In the genomic region with DNA sequence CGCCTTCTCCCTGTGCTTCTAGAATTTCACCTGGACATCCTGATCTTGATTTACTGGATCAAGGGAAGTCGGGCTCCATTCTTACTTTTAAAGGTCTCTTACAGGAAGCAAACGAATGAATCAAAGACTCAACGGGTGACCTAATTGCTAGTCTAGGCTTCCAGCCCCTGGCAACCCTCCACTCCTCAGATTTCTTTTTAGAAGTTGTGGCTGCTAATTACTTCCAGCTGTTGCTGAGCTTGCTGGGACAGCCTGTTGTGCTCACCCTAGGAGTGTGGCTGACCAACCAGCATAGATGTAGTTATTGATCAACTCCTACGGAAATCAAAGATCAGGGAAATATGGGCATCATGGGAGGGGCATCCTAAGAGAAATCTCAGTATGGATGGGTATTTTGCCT, we compare ENCODE assay signal across 13 mouse cellular contexts. TPM values are rescaled to one million over a fixed set of nuclear protein-coding genes. Genes with fewer than 3 reads are reported as not detected.
A peak's percentile ranks its signal among the peaks of the same experiment; 100 is the strongest.
DNase-seq lines count a peak whose midpoint lies in the region; ATAC-seq and TF ChIP-seq lines count a peak whose summit lies in the region.
"Had no signal": no experiment of that assay in that cellular context is flagged by ENCODE, and none has a peak within 500 bp of the region (broad histone marks: within the 10 kb centered on the region; RNA-seq: fewer than 3 reads in every experiment).

No protein-coding gene starts in this region.

- intact Hi-C loops in heart, postnatal 14 days (cut with DNase I), result no loop called here

- ATAC-seq in embryonic facial prominence, embryonic 14.5 days (ENCODE audit: low read depth), result 0 out of 2 replicates have a peak, but pooled peaks have one; percentile 41
- ATAC-seq in cerebellum, adult (ENCODE audit: insufficient number of reproducible peaks, low FRiP score, low TSS enrichment), result no peak
- no peak for ATAC-seq in forebrain, postnatal 0 days
- ATAC-seq: liver, embryonic 12.5 days had no signal

- H3K4me3 ChIP-seq in embryonic facial prominence, embryonic 14.5 days (ENCODE audit: low read depth, low read length), result no peak overlapping the region
- H3K4me3 ChIP-seq in myocyte, result no peak overlapping the region
- no peak overlapping the region for H3K4me3 ChIP-seq in forebrain, postnatal 0 days (ENCODE audit: low read depth, low read length)
- H3K4me3 ChIP-seq: liver, embryonic 12.5 days; midbrain, embryonic 10.5 days had no signal

- H3K9ac ChIP-seq in embryonic facial prominence, embryonic 14.5 days (ENCODE audit: low read depth, low read length), result no peak overlapping the region
- no peak overlapping the region for H3K9ac ChIP-seq in forebrain, postnatal 0 days
- H3K9ac ChIP-seq: liver, embryonic 12.5 days had no signal

- TF ChIP-seq POLR2A in myocyte (IDR thresholded peaks at IDR 0.05; ENCODE audit: insufficient read length, low read depth), result no peak

- no peak overlapping the region for H3K4me2 ChIP-seq in embryonic facial prominence, embryonic 14.5 days (ENCODE audit: low read depth, low read length)
- peak overlapping the region; percentile 26 for H3K4me2 ChIP-seq in myocyte (ENCODE audit: low read depth)
- H3K4me2 ChIP-seq in forebrain, postnatal 0 days (ENCODE audit: low read depth), result no peak overlapping the region
- H3K4me2 ChIP-seq: liver, embryonic 12.5 days had no signal

- H3ac ChIP-seq in myocyte (ENCODE audit: control insufficient read depth, insufficient read length), result no peak overlapping the region

- DNase-seq in right cerebral cortex, postnatal 10 days (ENCODE audit: low spot score in 2 of 2), result peak; percentile 24 to 31
- DNase-seq in right cerebral cortex, postnatal 25 days, result no peak
- DNase-seq in embryonic facial prominence, embryonic 14.5 days (ENCODE audit: low spot score), result peak; percentile 81
- DNase-seq in heart, postnatal 14 days, result peak; percentile 62 to 65
- DNase-seq in forebrain, postnatal 0 days, result no peak
- DNase-seq in spleen, postnatal 10 days (ENCODE audit: low spot score in 2 of 2), result no peak
- DNase-seq: adrenal gland, postnatal 14 days; cerebellum, adult 2 months; layer of hippocampus, adult 9-11 months had no signal

- H3K9me3 ChIP-seq in embryonic facial prominence, embryonic 14.5 days (ENCODE audit: control insufficient read depth, low read length), result no peaks in the 10 kb centered on the region
- H3K9me3 ChIP-seq in forebrain, postnatal 0 days (ENCODE audit: low read length), result no peaks in the 10 kb centered on the region
- H3K9me3 ChIP-seq: liver, embryonic 12.5 days had no signal

- no peaks in the 10 kb centered on the region for H3K4me1 ChIP-seq in embryonic facial prominence, embryonic 14.5 days (ENCODE audit: control insufficient read depth, insufficient read depth, low read length)
- no peaks in the 10 kb centered on the region for H3K4me1 ChIP-seq in forebrain, postnatal 0 days (ENCODE audit: insufficient read depth)
- H3K4me1 ChIP-seq: liver, embryonic 12.5 days; midbrain, embryonic 10.5 days had no signal

- TF ChIP-seq CTCF in forebrain, postnatal 0 days (IDR thresholded peaks at IDR 0.05; ENCODE audit: low read depth), result no peak

- H3K36me3 ChIP-seq in embryonic facial prominence, embryonic 14.5 days (ENCODE audit: control insufficient read depth, insufficient read depth, low read length), result no peaks in the 10 kb centered on the region
- H3K36me3 ChIP-seq in myocyte (ENCODE audit: control insufficient read depth, insufficient read depth), result no peaks in the 10 kb centered on the region
- H3K36me3 ChIP-seq in forebrain, postnatal 0 days (ENCODE audit: insufficient read depth), result no peaks in the 10 kb centered on the region
- H3K36me3 ChIP-seq: liver, embryonic 12.5 days; midbrain, embryonic 10.5 days had no signal

- 33% methylated on average over 5 of the region's 5 CpGs for WGBS in embryonic facial prominence, embryonic 14.5 days
- 72% methylated on average over 5 of the region's 5 CpGs for WGBS in forebrain, postnatal 0 days

- H3K27ac ChIP-seq in embryonic facial prominence, embryonic 14.5 days (replicated peaks; ENCODE audit: low read depth, low read length), result no peak overlapping the region
- H3K27ac ChIP-seq in forebrain, postnatal 0 days (ENCODE audit: low read depth, low read length), result no peak overlapping the region
- H3K27ac ChIP-seq: liver, embryonic 12.5 days; midbrain, embryonic 10.5 days had no signal

- H3K79me2 ChIP-seq in myocyte (ENCODE audit: control insufficient read depth, insufficient read depth), result no peaks in the 10 kb centered on the region

- H3K27me3 ChIP-seq in embryonic facial prominence, embryonic 14.5 days (replicated peaks; ENCODE audit: control insufficient read depth, insufficient read depth, low read length), result no peaks in the 10 kb centered on the region
- no peaks in the 10 kb centered on the region for H3K27me3 ChIP-seq in myocyte (ENCODE audit: control insufficient read depth, insufficient read depth, insufficient read length)
- H3K27me3 ChIP-seq in forebrain, postnatal 0 days (ENCODE audit: insufficient read depth, low read length), result no peaks in the 10 kb centered on the region
- H3K27me3 ChIP-seq: liver, embryonic 12.5 days had no signal

TF ChIP-seq in myocyte, 11 proteins besides CTCF, POLR2A, EP300 and RAD21:
- TF ChIP-seq POLR2AphosphoS2 (IDR thresholded peaks at IDR 0.05; ENCODE audit: insufficient read length, low read depth) (no peak), TCF12 (IDR thresholded peaks at IDR 0.05; ENCODE audit: insufficient read depth, poor library complexity, severe bottlenecking) (peak; percentile 27)

RNA-seq across cellular contexts. Expression of gene Prg4, which starts 14.7 kb away (rescaled TPM):
- 2.0 and 2.1 TPM in 2 replicates for polyA plus RNA-seq in embryonic facial prominence, embryonic 14.5 days (2014; fragmentation: Nextera tagmentation; extraction: Ambion mirVana)
- total RNA-seq in heart, postnatal 14 days (2021), result 10 to 100 TPM; 15.1 to 16.7 TPM
- polyA plus RNA-seq in myocyte (2012; fragmentation: generic; extraction: Trizol), result 5.1 TPM
- 0.23 and 1.00 TPM in 2 replicates for total RNA-seq in forebrain, postnatal 0 days (2014; rRNA removed)
- polyA plus RNA-seq in forebrain, postnatal 0 days (2015; fragmentation: Nextera tagmentation; extraction: Ambion mirVana), result 0.39 and 0.96 TPM in 2 replicates

Comparison
In these comparisons a context has a peak if more than half of its experiments do, and no peak if none do; other contexts are left out.
1. DNase-seq: peak in right cerebral cortex, postnatal 10 days (2 of 2), embryonic facial prominence, embryonic 14.5 days (single experiment) and heart, postnatal 14 days (2 of 2); none in right cerebral cortex, postnatal 25 days (single experiment), forebrain, postnatal 0 days (single experiment) and spleen, postnatal 10 days (0 of 2).